In genomic region chr12:98430683-98431082, GRCm38 (mm10) we compare ENCODE assay signal across 20 mouse cellular contexts.
A peak's percentile ranks its signal among the peaks of the same experiment; 100 is the strongest.
DNase-seq lines count a peak whose midpoint lies in the region; ATAC-seq and TF ChIP-seq lines count a peak whose summit lies in the region.
"Had no signal": no experiment of that assay in that cellular context is flagged by ENCODE, and none has a peak within 500 bp of the region (broad histone marks: within the 10 kb centered on the region; RNA-seq: fewer than 3 reads in every experiment).

No protein-coding gene starts in this region.

- TF ChIP-seq CTCF in hindbrain, postnatal 0 days (IDR thresholded peaks at IDR 0.05; ENCODE audit: low read depth): no peak

- no peak overlapping the region for H3K4me3 ChIP-seq in hindbrain, embryonic 11.5 days (ENCODE audit: low read depth, low read length)
- H3K4me3 ChIP-seq in hindbrain, embryonic 14.5 days (replicated peaks; ENCODE audit: low read length): no peak overlapping the region
- no peak overlapping the region for H3K4me3 ChIP-seq in midbrain, embryonic 11.5 days (ENCODE audit: low read depth, low read length)
- H3K4me3 ChIP-seq in midbrain, embryonic 10.5 days: no peak overlapping the region
- H3K4me3 ChIP-seq in hindbrain, postnatal 0 days (ENCODE audit: low read length): no peak overlapping the region
- no peak overlapping the region for H3K4me3 ChIP-seq in neural tube, embryonic 14.5 days (ENCODE audit: low read depth, low read length)
- H3K4me3 ChIP-seq: erythroblast, embryonic 14.5 days; forebrain, embryonic 10.5 days; forebrain, embryonic 15.5 days; heart, adult 2 months; heart, embryonic 15.5 days; hindbrain, embryonic 15.5 days had no signal

- no peaks in the 10 kb centered on the region for H3K27me3 ChIP-seq in hindbrain, embryonic 11.5 days (ENCODE audit: control insufficient read depth, insufficient read depth, low read length)
- no peaks in the 10 kb centered on the region for H3K27me3 ChIP-seq in hindbrain, embryonic 14.5 days (ENCODE audit: control insufficient read depth, insufficient read depth, low read length)
- no peaks in the 10 kb centered on the region for H3K27me3 ChIP-seq in midbrain, embryonic 11.5 days (ENCODE audit: control insufficient read depth, insufficient read depth, low read length)
- H3K27me3 ChIP-seq in midbrain, embryonic 10.5 days (ENCODE audit: low read depth, poor library complexity, severe bottlenecking): no peaks in the 10 kb centered on the region
- no peaks in the 10 kb centered on the region for H3K27me3 ChIP-seq in hindbrain, postnatal 0 days (ENCODE audit: insufficient read depth, low read length)
- no peaks in the 10 kb centered on the region for H3K27me3 ChIP-seq in neural tube, embryonic 14.5 days (ENCODE audit: control insufficient read depth, insufficient read depth, low read length)
- H3K27me3 ChIP-seq: forebrain, embryonic 15.5 days; heart, embryonic 15.5 days; hindbrain, embryonic 15.5 days had no signal

- no peak overlapping the region for H3K27ac ChIP-seq in hindbrain, embryonic 11.5 days (ENCODE audit: low read depth, low read length)
- H3K27ac ChIP-seq in hindbrain, embryonic 14.5 days: no peak overlapping the region
- no peak overlapping the region for H3K27ac ChIP-seq in midbrain, embryonic 11.5 days (ENCODE audit: low read depth, low read length)
- H3K27ac ChIP-seq in midbrain, embryonic 10.5 days (replicated peaks): no peak overlapping the region
- no peak overlapping the region for H3K27ac ChIP-seq in hindbrain, postnatal 0 days
- H3K27ac ChIP-seq in neural tube, embryonic 14.5 days (ENCODE audit: low read depth, low read length): no peak overlapping the region
- H3K27ac ChIP-seq: forebrain, embryonic 10.5 days; forebrain, embryonic 15.5 days; heart, adult 2 months; heart, embryonic 15.5 days; hindbrain, embryonic 15.5 days had no signal

- no peaks in the 10 kb centered on the region for H3K9me3 ChIP-seq in hindbrain, embryonic 11.5 days (ENCODE audit: control insufficient read depth, low read length)
- H3K9me3 ChIP-seq in hindbrain, embryonic 14.5 days (ENCODE audit: control insufficient read depth, low read length): no peaks in the 10 kb centered on the region
- no peaks in the 10 kb centered on the region for H3K9me3 ChIP-seq in midbrain, embryonic 11.5 days (ENCODE audit: control insufficient read depth, low read length)
- no peaks in the 10 kb centered on the region for H3K9me3 ChIP-seq in midbrain, embryonic 10.5 days (replicated peaks)
- no peaks in the 10 kb centered on the region for H3K9me3 ChIP-seq in hindbrain, postnatal 0 days (ENCODE audit: low read length)
- no peaks in the 10 kb centered on the region for H3K9me3 ChIP-seq in neural tube, embryonic 14.5 days (ENCODE audit: control insufficient read depth, low read length)
- H3K9me3 ChIP-seq: forebrain, embryonic 10.5 days; forebrain, embryonic 15.5 days; heart, embryonic 15.5 days; hindbrain, embryonic 15.5 days had no signal

- no peak overlapping the region for H3K9ac ChIP-seq in hindbrain, embryonic 11.5 days (ENCODE audit: low read depth, low read length)
- H3K9ac ChIP-seq in hindbrain, embryonic 14.5 days: no peak overlapping the region
- no peak overlapping the region for H3K9ac ChIP-seq in midbrain, embryonic 11.5 days (ENCODE audit: low read length)
- H3K9ac ChIP-seq in hindbrain, postnatal 0 days (replicated peaks; ENCODE audit: low read length): no peak overlapping the region
- H3K9ac ChIP-seq in neural tube, embryonic 14.5 days (replicated peaks; ENCODE audit: low read depth, low read length): no peak overlapping the region
- H3K9ac ChIP-seq: forebrain, embryonic 15.5 days; heart, embryonic 15.5 days; hindbrain, embryonic 15.5 days had no signal

- H3K4me2 ChIP-seq in hindbrain, embryonic 11.5 days (replicated peaks; ENCODE audit: low read depth, low read length): no peak overlapping the region
- no peak overlapping the region for H3K4me2 ChIP-seq in hindbrain, embryonic 14.5 days (replicated peaks)
- H3K4me2 ChIP-seq in midbrain, embryonic 11.5 days: no peak overlapping the region
- H3K4me2 ChIP-seq in hindbrain, postnatal 0 days (ENCODE audit: low read depth, low read length): no peak overlapping the region
- H3K4me2 ChIP-seq in neural tube, embryonic 14.5 days (ENCODE audit: low read depth, low read length): no peak overlapping the region
- H3K4me2 ChIP-seq: forebrain, embryonic 15.5 days; heart, embryonic 11.5 days; heart, embryonic 15.5 days; hindbrain, embryonic 15.5 days had no signal

- no peak for DNase-seq in hindbrain, embryonic 11.5 days (ENCODE audit: low spot score)
- no peak for DNase-seq in hindbrain, embryonic 14.5 days (ENCODE audit: low spot score)
- no peak for DNase-seq in midbrain, embryonic 11.5 days (ENCODE audit: low spot score, missing footprints)
- DNase-seq in midbrain, embryonic 10.5 days (ENCODE audit: low spot score): no peak
- no peak for DNase-seq in hindbrain, postnatal 0 days (ENCODE audit: low spot score)
- DNase-seq: adrenal gland, adult 2 months; adrenal gland, postnatal 25 days; cerebellum, adult 18-20 months; cerebellum, adult 9-11 months; cerebellum, postnatal 36 days; gastrocnemius, postnatal 10 days; heart, adult 2 months; heart, postnatal 14 days had no signal

- peak; percentile 38; the same call in 1 of the 2 replicates for ATAC-seq in hindbrain, embryonic 11.5 days (ENCODE audit: low FRiP score)
- no peak for ATAC-seq in hindbrain, embryonic 14.5 days (ENCODE audit: low FRiP score)
- ATAC-seq in midbrain, embryonic 11.5 days (ENCODE audit: low FRiP score): 0 out of 2 replicates have a peak, but pooled peaks have one; percentile 33
- ATAC-seq in hindbrain, postnatal 0 days: 0 out of 2 replicates have a peak, but pooled peaks have one; percentile 35
- peak; percentile 46; the same call in 1 of the 2 replicates for ATAC-seq in neural tube, embryonic 14.5 days (ENCODE audit: low read depth)
- ATAC-seq: forebrain, embryonic 15.5 days had no signal

- H3K4me1 ChIP-seq in hindbrain, embryonic 11.5 days (replicated peaks; ENCODE audit: control insufficient read depth, insufficient read depth, low read length): no peaks in the 10 kb centered on the region
- no peaks in the 10 kb centered on the region for H3K4me1 ChIP-seq in hindbrain, embryonic 14.5 days (replicated peaks; ENCODE audit: control insufficient read depth, insufficient read depth, low read length)
- no peaks in the 10 kb centered on the region for H3K4me1 ChIP-seq in midbrain, embryonic 11.5 days (ENCODE audit: control insufficient read depth, insufficient read depth, low read length)
- no peaks in the 10 kb centered on the region for H3K4me1 ChIP-seq in midbrain, embryonic 10.5 days
- no peaks in the 10 kb centered on the region for H3K4me1 ChIP-seq in hindbrain, postnatal 0 days (ENCODE audit: insufficient read depth, low read length)
- H3K4me1 ChIP-seq in neural tube, embryonic 14.5 days (ENCODE audit: control insufficient read depth, insufficient read depth, low read length): peaks cover 11% of the 10 kb centered on the region; the same call in 1 of the 2 replicates
- H3K4me1 ChIP-seq: forebrain, embryonic 15.5 days; heart, embryonic 15.5 days; hindbrain, embryonic 15.5 days had no signal

- no peaks in the 10 kb centered on the region for H3K36me3 ChIP-seq in hindbrain, embryonic 11.5 days (ENCODE audit: control insufficient read depth, insufficient read depth, low read length)
- H3K36me3 ChIP-seq in hindbrain, embryonic 14.5 days (replicated peaks; ENCODE audit: control insufficient read depth, insufficient read depth): peaks cover 38% of the 10 kb centered on the region
- peaks cover 7% of the 10 kb centered on the region for H3K36me3 ChIP-seq in midbrain, embryonic 11.5 days (ENCODE audit: control insufficient read depth, insufficient read depth, low read length)
- H3K36me3 ChIP-seq in midbrain, embryonic 10.5 days: peaks cover 31% of the 10 kb centered on the region
- H3K36me3 ChIP-seq in hindbrain, postnatal 0 days (ENCODE audit: insufficient read depth, low read length): peaks cover 10% of the 10 kb centered on the region; the same call in 1 of the 2 replicates
- H3K36me3 ChIP-seq in neural tube, embryonic 14.5 days (ENCODE audit: control insufficient read depth, insufficient read depth, low read length): 0 out of 2 replicates have a peak, but pooled peaks cover 3% of the 10 kb centered on the region
- H3K36me3 ChIP-seq: heart, embryonic 15.5 days had no signal

- 80% methylated on average over 5 of the region's 5 CpGs for WGBS in hindbrain, embryonic 11.5 days
- WGBS in hindbrain, embryonic 14.5 days: 86% methylated on average over 5 of the region's 5 CpGs
- WGBS in midbrain, embryonic 11.5 days: 90% methylated on average over 5 of the region's 5 CpGs
- 84% methylated on average over 5 of the region's 5 CpGs for WGBS in midbrain, embryonic 10.5 days
- 83% methylated on average over 5 of the region's 5 CpGs for WGBS in hindbrain, postnatal 0 days
- 75% methylated on average over 5 of the region's 5 CpGs for WGBS in neural tube, embryonic 14.5 days
